Mouse (Mus musculus) C2C12 (cell line): ENCODE results near the gene Klhdc4. TPM values are rescaled to one million over a fixed set of nuclear protein-coding genes. Genes with fewer than 3 reads are reported as not detected.

ENCODE experiments used
- H3K27me3 ChIP-seq: one replicate; pipeline ENCODE4 v1.6.1; 2011; ENCODE audit not compliant: control insufficient read depth, insufficient read depth, insufficient read length
- H3K36me3 ChIP-seq: one replicate; pipeline ENCODE4 v1.6.1; 2011; ENCODE audit not compliant: control insufficient read depth, insufficient read depth
- H3K4me3 ChIP-seq: one replicate; pipeline ENCODE4 v1.5.1; 2011; ENCODE audit warnings: mild to moderate bottlenecking, control low read depth; ENCODE audit not compliant: poor library complexity, insufficient read depth, severe bottlenecking
- H3K79me2 ChIP-seq: one replicate; pipeline ENCODE4 v1.6.1; 2011; ENCODE audit not compliant: control insufficient read depth, insufficient read depth
- H3K79me3 ChIP-seq: one replicate; pipeline ENCODE4 v1.6.1; 2011; ENCODE audit warnings: low read depth, control low read depth
- H3ac ChIP-seq: one replicate; pipeline ENCODE3; 2011; ENCODE audit warnings: low read depth; ENCODE audit not compliant: control insufficient read depth, insufficient read length
- CEBPB ChIP-seq: IDR thresholded peaks from one replicate; pipeline ENCODE4 v1.6.1; 2011; ENCODE audit warnings: low read depth, mild to moderate bottlenecking, control low read depth, moderate library complexity
- CTCF ChIP-seq: IDR thresholded peaks from one replicate; pipeline ENCODE4 v1.5.1; 2011; ENCODE audit not compliant: control insufficient read depth, insufficient read depth, insufficient read length
- FOSL1 ChIP-seq: IDR thresholded peaks from one replicate; pipeline ENCODE4 v1.8.0; 2011; ENCODE audit warnings: mild to moderate bottlenecking, low read length; ENCODE audit not compliant: poor library complexity, insufficient read depth, severe bottlenecking
- MAX ChIP-seq: IDR thresholded peaks from one replicate; pipeline ENCODE4 v1.6.1; 2011; ENCODE audit warnings: mild to moderate bottlenecking, control low read depth
- MYOD1 ChIP-seq: IDR thresholded peaks from one replicate; pipeline ENCODE4 v1.6.1; 2011; ENCODE audit warnings: low read depth; ENCODE audit not compliant: control insufficient read depth, insufficient read length
- MYOG ChIP-seq: IDR thresholded peaks from one replicate; pipeline ENCODE4 v1.6.1; 2011; ENCODE audit not compliant: control insufficient read depth, insufficient read length; ENCODE audit errors: extremely low read depth
- USF1 ChIP-seq: IDR thresholded peaks from one replicate; pipeline ENCODE4 v1.6.1; 2011; ENCODE audit warnings: low read depth, mild to moderate bottlenecking, control low read depth, moderate library complexity
- polyA plus RNA-seq: library from polyadenylated mRNA; unstranded; fragments of >200 nt; fragmentation: generic; extraction: Trizol; gene quantifications from one replicate; pipeline ENCODE4 v1.2.1, GENCODE M21; 2012; ENCODE audit warnings: missing spikeins

Gene Klhdc4
- polyA plus RNA-seq, 1 experiment, result 53.5 TPM

- TF ChIP-seq MYOD1, result no peak
- TF ChIP-seq USF1, result no peak
- no peak for TF ChIP-seq CTCF
- Histone ChIP-seq H3K36me3 (peaks cover 14% of the 10 kb centered on the region), H3K27me3 (no peaks in the 10 kb centered on the region), H3ac (no peak overlapping the region), H3K79me2 (peaks cover 20% of the 10 kb centered on the region), H3K4me3 (no peak overlapping the region), H3K79me3 (peaks cover 11% of the 10 kb centered on the region)
These were observed 8.5 kb downstream of the Klhdc4 start for GRCm38 (mm10) chr8:121820840-121821239.

GRCm38 (mm10) chr8:121818226-121818625, 11.1 kb downstream of the Klhdc4 start:
- TF ChIP-seq USF1 (no peak), CTCF (no peak), CEBPB (no peak), MAX (no peak), FOSL1 (no peak), MYOD1 (no peak), MYOG (no peak)
- no peak overlapping the region for H3ac ChIP-seq
- peaks cover 17% of the 10 kb centered on the region for H3K36me3 ChIP-seq
- H3K79me3 ChIP-seq, result peaks cover 10% of the 10 kb centered on the region
- H3K4me3 ChIP-seq, result no peak overlapping the region
- H3K27me3 ChIP-seq, result no peaks in the 10 kb centered on the region
- peaks cover 20% of the 10 kb centered on the region for H3K79me2 ChIP-seq

GRCm38 (mm10) chr8:121811931-121812570, 17.3 kb downstream of the Klhdc4 start:
- no peaks in the 10 kb centered on the region for H3K79me3 ChIP-seq
- TF ChIP-seq CTCF (no peak), MYOD1 (no peak), CEBPB (no peak), MAX (no peak), MYOG (no peak), USF1 (no peak), FOSL1 (no peak)
- no peak overlapping the region for H3ac ChIP-seq
- no peak overlapping the region for H3K4me3 ChIP-seq
- peaks cover 16% of the 10 kb centered on the region for H3K36me3 ChIP-seq
- no peaks in the 10 kb centered on the region for H3K27me3 ChIP-seq
- no peaks in the 10 kb centered on the region for H3K79me2 ChIP-seq

- TF ChIP-seq MYOG, result no peak
- TF ChIP-seq FOSL1, result no peak
- Histone ChIP-seq H3K4me3 (no peak overlapping the region), H3K36me3 (peaks cover 16% of the 10 kb centered on the region)
These were observed 17.9 kb downstream of the Klhdc4 start for GRCm38 (mm10) chr8:121811502-121811901.

GRCm38 (mm10) chr8:121809524-121810155, 19.7 kb downstream of the Klhdc4 start:
- no peaks in the 10 kb centered on the region for H3K27me3 ChIP-seq
- no peak for TF ChIP-seq MYOD1
- no peak for TF ChIP-seq MAX
- no peak for TF ChIP-seq MYOG
- TF ChIP-seq CTCF, result no peak
- no peak for TF ChIP-seq CEBPB
- no peak for TF ChIP-seq FOSL1
- no peak for TF ChIP-seq USF1
- H3K36me3 ChIP-seq, result peaks cover 27% of the 10 kb centered on the region

More at GRCm38 (mm10) chr8:121811502-121811901, 17.9 kb downstream of the Klhdc4 start:
- H3K79me2 ChIP-seq, result no peaks in the 10 kb centered on the region
- H3ac ChIP-seq, result no peak overlapping the region
- H3K27me3 ChIP-seq, result no peaks in the 10 kb centered on the region
- no peaks in the 10 kb centered on the region for H3K79me3 ChIP-seq

GRCm38 (mm10) chr8:121808032-121808431, 21.3 kb downstream of the Klhdc4 start:
- H3K36me3 ChIP-seq, result peaks cover 26% of the 10 kb centered on the region
- H3ac ChIP-seq, result no peak overlapping the region
- H3K79me3 ChIP-seq, result no peaks in the 10 kb centered on the region
- no peaks in the 10 kb centered on the region for H3K79me2 ChIP-seq
- no peak overlapping the region for H3K4me3 ChIP-seq
- no peak for TF ChIP-seq MYOG
- no peak for TF ChIP-seq CEBPB
- TF ChIP-seq MAX, result no peak
- H3K27me3 ChIP-seq, result no peaks in the 10 kb centered on the region

More at GRCm38 (mm10) chr8:121809524-121810155, 19.7 kb downstream of the Klhdc4 start:
- no peaks in the 10 kb centered on the region for H3K79me3 ChIP-seq
- H3ac ChIP-seq, result no peak overlapping the region
- H3K79me2 ChIP-seq, result no peaks in the 10 kb centered on the region
- H3K4me3 ChIP-seq, result no peak overlapping the region
